Mouse (Mus musculus) thymus, postnatal 4 days (tissue): ENCODE data around the gene Hdac11.
A peak's percentile ranks its signal among the peaks of the same experiment; 100 is the strongest.
"Not testable (repeated sequence)": the region's sequence is repeated elsewhere in the genome, so short reads cannot be mapped to it uniquely, and the experiment has no call there.

Experiments used
- DNase-seq: peaks from one replicate; pipeline ENCODE4 v3.0.0; 2021

Gene Hdac11

GRCm38 (mm10) chr6:91205791-91206190 is 49.3 kb downstream of the Hdac11 start:
- DNase-seq = no peak

- DNase-seq = no peak
Observed at GRCm38 (mm10) chr6:91207491-91207890, 51.0 kb downstream of the Hdac11 start.

GRCm38 (mm10) chr6:91209780-91210179 is 53.3 kb downstream of the Hdac11 start:
- DNase-seq = no peak

- DNase-seq = no peak
Observed at GRCm38 (mm10) chr6:91210852-91211251, 54.4 kb downstream of the Hdac11 start.

GRCm38 (mm10) chr6:91212155-91212554 is 55.7 kb downstream of the Hdac11 start, which contains the start of gene Fbln2:
Gene Fbln2 (plus strand): TSS chr6:91212455.
- DNase-seq = not testable (repeated sequence)

- peak; percentile 56 for DNase-seq
Observed at GRCm38 (mm10) chr6:91212571-91212970, 56.1 kb downstream of the Hdac11 start.

- DNase-seq = no peak
Observed at GRCm38 (mm10) chr6:91213287-91214218, 57.1 kb downstream of the Hdac11 start.

GRCm38 (mm10) chr6:91215454-91215853 is 59.0 kb downstream of the Hdac11 start:
- DNase-seq = no peak

GRCm38 (mm10) chr6:91218445-91218844 is 62.0 kb downstream of the Hdac11 start:
- no peak for DNase-seq

GRCm38 (mm10) chr6:91218871-91219270 is 62.4 kb downstream of the Hdac11 start:
- DNase-seq = no peak

- DNase-seq = no peak
Observed at GRCm38 (mm10) chr6:91220062-91220461, 63.6 kb downstream of the Hdac11 start.

- peak; percentile 42 for DNase-seq
Observed at GRCm38 (mm10) chr6:91221094-91221493, 64.6 kb downstream of the Hdac11 start.

GRCm38 (mm10) chr6:91222694-91223346 is 66.4 kb downstream of the Hdac11 start:
- DNase-seq = no peak
